Mouse (Mus musculus) stomach, embryonic 16.5 days (tissue): ENCODE measurements at regions not wholly inside any gene's neighbourhood (a gene's known extent, or its start where the extent isn't known, plus 50 kb on each side); places are given as distances from the start of the nearest gene placed in this dataset.

ENCODE experiments used
- ATAC-seq: fragments of 200-750 bp; cut with Nextera tagmentation; 2 replicates; pipeline ENCODE4 v1.8.0; 2017; ENCODE audit warnings: moderate number of reproducible peaks, moderate TSS enrichment; ENCODE audit not compliant: insufficient read depth, low FRiP score
- H3K27ac ChIP-seq: fragments of 300-500 bp; sonication (generic); 2 replicates; pipeline ENCODE4 v1.5.1; 2014; ENCODE audit warnings: low read length
- H3K27me3 ChIP-seq: fragments of 300-500 bp; sonication (generic); 2 replicates; pipeline ENCODE4 v1.6.1; 2014; ENCODE audit warnings: low read length, control low read depth, mixed read lengths; ENCODE audit not compliant: control insufficient read depth, insufficient read depth
- H3K36me3 ChIP-seq: fragments of 300-500 bp; sonication (generic); 2 replicates; pipeline ENCODE4 v1.6.1; 2014; ENCODE audit warnings: low read length; ENCODE audit not compliant: control insufficient read depth, insufficient read depth
- H3K4me1 ChIP-seq: fragments of 300-500 bp; sonication (generic); 2 replicates; pipeline ENCODE4 v1.6.1; 2014; ENCODE audit warnings: low read length, control low read depth, mixed read lengths; ENCODE audit not compliant: control insufficient read depth, insufficient read depth
- H3K4me2 ChIP-seq: fragments of 300-500 bp; sonication (generic); 2 replicates; pipeline ENCODE4 v1.6.1; 2014; ENCODE audit warnings: low read depth, low read length, mixed read lengths
- H3K4me3 ChIP-seq: fragments of 300-500 bp; sonication (generic); replicated peaks from 2 replicates; pipeline ENCODE4 v1.5.1; 2014; ENCODE audit warnings: mild to moderate bottlenecking, low read length
- H3K9ac ChIP-seq: fragments of 300-500 bp; sonication (generic); 2 replicates; pipeline ENCODE4 v1.6.1; 2014; ENCODE audit warnings: low read length
- H3K9me3 ChIP-seq: fragments of 300-500 bp; sonication (generic); replicated peaks from 2 replicates; pipeline ENCODE4 v1.6.1; 2016; ENCODE audit warnings: low read length, control low read depth; ENCODE audit not compliant: control insufficient read depth
- WGBS: fragments of 180-500 bp; shearing (Covaris S2); extraction: QIAGEN DNeasy Blood & Tissue Kit; methylation state at CpG from one replicate; pipeline ENCODE4 v1.1.7; 2014; 5-methylcytosine and 5-hydroxymethylcytosine counted together

DNA sequence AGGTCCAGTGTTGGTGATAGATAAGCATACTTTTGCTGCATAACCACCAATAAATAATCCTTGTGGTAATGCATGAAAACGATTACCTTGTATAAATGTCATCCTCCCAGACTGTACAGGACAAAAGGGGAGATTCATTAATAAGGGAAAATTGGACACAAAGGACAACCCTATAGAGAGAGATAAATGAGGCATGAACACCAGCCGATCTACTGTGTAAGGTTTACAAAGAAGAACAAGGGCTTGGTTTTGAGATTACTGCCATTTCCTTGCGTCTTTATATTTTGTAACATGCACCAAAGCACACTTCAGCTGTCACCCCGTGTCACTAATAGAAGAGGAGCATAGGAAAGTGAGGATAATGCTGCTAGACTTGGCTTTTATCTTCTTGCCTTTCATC lies 162.5 kb downstream of the Psat1 start:
- Histone ChIP-seq H3K9ac (no peak overlapping the region), H3K4me3 (no peak overlapping the region), H3K9me3 (no peaks in the 10 kb centered on the region), H3K4me2 (no peak overlapping the region), H3K4me1 (no peaks in the 10 kb centered on the region), H3K27ac (no peak overlapping the region), H3K27me3 (no peaks in the 10 kb centered on the region), H3K36me3 (no peaks in the 10 kb centered on the region)
- ATAC-seq, result no peak
- 64% methylated on average over 4 of the region's 4 CpGs for WGBS

DNA sequence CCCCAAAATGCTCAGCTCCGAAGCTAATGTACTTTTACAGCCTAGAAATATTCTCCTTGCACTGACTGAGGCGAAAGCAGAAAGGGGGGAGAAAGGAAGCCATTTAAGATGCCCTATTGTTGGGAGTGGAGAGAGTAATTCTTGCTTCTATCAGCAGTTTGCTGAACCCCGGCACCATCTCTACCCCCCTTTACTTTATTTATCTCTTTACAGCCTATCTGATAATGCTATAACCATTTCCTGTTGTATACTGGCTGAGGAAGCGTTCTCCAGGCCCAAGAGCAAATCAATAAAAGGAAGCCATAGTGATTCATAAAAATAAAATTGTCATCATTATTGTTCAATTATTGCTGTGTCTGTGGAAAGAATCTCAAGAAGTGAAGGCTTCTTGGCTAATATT lies 177.5 kb downstream of the Psat1 start:
- no peak for ATAC-seq
- no peaks in the 10 kb centered on the region for H3K9me3 ChIP-seq
- no peaks in the 10 kb centered on the region for H3K27me3 ChIP-seq
- WGBS, result 62% methylated on average over 4 of the region's 4 CpGs
- H3K4me1 ChIP-seq, result no peaks in the 10 kb centered on the region
- no peaks in the 10 kb centered on the region for H3K36me3 ChIP-seq
- no peak overlapping the region for H3K27ac ChIP-seq
- H3K9ac ChIP-seq, result no peak overlapping the region
- no peak overlapping the region for H3K4me2 ChIP-seq
- no peak overlapping the region for H3K4me3 ChIP-seq

DNA sequence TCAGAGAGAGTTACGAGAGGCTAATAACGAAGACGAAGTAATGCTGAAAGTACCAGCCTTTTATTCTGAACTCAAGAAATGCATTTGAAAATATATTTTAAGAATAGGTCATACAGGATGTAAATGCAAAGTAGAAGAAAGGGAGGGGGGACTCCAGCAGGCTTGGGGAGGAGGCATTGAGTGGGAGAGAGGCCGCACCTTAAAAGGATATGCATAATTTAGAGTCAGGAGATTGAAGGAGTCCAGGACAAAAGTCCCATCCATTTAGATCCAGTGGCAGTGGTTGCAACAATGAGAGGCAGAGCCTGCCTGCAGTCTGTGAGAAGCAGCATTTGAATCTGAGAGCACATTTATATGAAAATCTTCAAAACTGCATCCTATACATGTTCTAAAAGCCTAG lies 186.1 kb downstream of the Psat1 start:
- H3K27me3 ChIP-seq, result no peaks in the 10 kb centered on the region
- no peak overlapping the region for H3K27ac ChIP-seq
- no peak overlapping the region for H3K9ac ChIP-seq
- no peak for ATAC-seq
- H3K4me2 ChIP-seq, result no peak overlapping the region
- WGBS, result 87% methylated on average over 4 of the region's 4 CpGs
- H3K9me3 ChIP-seq, result no peaks in the 10 kb centered on the region
- no peaks in the 10 kb centered on the region for H3K36me3 ChIP-seq
- no peaks in the 10 kb centered on the region for H3K4me1 ChIP-seq
- no peak overlapping the region for H3K4me3 ChIP-seq

DNA sequence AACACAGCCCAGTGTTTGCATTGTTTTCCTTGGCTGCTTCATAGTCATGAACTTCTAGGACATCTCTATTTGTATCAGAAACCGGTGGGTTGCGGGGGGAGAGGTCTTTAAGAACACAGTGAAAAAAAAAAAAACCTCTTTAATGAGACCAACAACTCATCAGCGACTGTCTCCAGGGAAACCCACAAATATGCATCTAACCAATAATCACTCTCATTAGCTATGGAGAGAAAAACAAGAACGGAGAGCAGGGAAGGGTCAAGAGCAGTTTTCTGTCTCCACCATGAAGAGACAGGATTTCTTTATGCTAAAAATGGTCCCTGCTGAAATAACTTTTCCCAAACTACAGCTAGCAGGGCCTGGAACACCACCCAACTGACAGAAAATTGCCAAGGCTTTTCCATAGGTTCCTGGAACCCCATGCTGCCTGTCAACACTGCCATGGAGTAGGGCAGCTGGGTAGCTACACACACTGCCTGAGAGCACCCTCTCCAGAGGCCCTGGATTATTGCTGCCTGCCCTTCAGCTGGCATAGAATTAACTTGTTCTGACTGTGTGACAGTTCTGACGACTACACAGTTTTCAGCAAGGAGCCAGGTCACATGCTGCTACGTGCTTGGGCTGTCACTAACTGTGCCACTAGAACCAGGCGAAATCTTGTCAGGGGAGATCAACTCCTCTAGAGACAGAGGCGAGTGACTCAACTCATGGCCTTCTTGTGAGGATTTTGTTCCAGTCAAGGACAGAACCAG lies 201.9 kb downstream of the Psat1 start:
- no peaks in the 10 kb centered on the region for H3K4me1 ChIP-seq
- H3K4me3 ChIP-seq, result no peak overlapping the region
- no peak overlapping the region for H3K27ac ChIP-seq
- no peaks in the 10 kb centered on the region for H3K9me3 ChIP-seq
- H3K36me3 ChIP-seq, result no peaks in the 10 kb centered on the region
- WGBS, result 77% methylated on average over 8 of the region's 8 CpGs
- H3K4me2 ChIP-seq, result no peak overlapping the region
- no peak for ATAC-seq
- no peaks in the 10 kb centered on the region for H3K27me3 ChIP-seq
- H3K9ac ChIP-seq, result no peak overlapping the region

DNA sequence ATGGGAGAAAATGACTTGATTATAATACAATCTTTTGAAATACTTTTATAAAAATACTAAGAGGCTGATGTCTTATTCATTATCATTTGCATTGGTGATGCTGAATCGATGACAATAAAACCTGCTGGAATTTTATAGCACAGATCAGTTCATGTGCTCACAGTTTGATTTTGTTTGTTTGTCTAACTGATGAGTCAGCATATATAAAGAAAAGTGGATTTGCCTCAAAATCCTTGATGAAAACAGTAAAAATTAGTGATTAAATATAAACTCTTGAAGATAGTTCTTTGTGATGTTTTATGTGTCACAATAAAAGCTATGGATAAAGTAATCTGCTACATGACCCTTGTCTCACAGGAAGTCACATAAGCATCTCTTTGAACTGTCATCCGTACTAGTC lies 210.9 kb downstream of the Psat1 start:
- no peak overlapping the region for H3K4me3 ChIP-seq
- no peaks in the 10 kb centered on the region for H3K4me1 ChIP-seq
- no peaks in the 10 kb centered on the region for H3K27me3 ChIP-seq
- H3K4me2 ChIP-seq, result no peak overlapping the region
- H3K9me3 ChIP-seq, result no peaks in the 10 kb centered on the region
- no peak overlapping the region for H3K9ac ChIP-seq
- 74% methylated on average over 2 of the region's 2 CpGs for WGBS
- no peak overlapping the region for H3K27ac ChIP-seq
- H3K36me3 ChIP-seq, result no peaks in the 10 kb centered on the region
- no peak for ATAC-seq

DNA sequence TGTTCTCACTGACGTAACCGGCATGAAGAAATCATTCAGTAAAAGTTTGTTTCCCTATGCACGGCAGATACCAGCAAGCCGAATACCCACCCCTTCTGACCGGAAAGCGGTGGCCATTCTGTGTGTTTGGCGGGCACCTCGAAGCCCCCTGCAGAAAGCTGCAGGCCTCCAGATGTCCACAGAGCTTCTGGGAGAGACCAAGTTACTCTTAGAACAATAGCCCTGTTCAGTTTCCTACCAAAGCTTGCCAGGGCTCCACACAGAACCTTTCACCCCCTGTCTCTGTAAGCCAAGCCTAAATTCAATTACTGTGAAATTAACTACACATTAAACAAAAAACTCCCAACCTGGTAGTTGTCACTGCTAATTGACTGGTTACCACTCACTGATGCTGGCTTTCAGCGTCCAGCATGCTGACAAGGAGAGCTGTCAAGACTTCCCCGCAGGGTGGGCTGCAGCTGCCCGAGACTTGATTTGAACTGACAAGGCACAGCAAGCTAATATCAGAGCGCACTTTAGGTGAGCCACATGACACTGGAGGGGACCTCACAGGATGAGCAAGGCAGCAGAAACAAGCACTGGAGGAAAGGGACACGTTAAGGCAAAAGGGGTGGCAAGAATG lies 220.2 kb downstream of the Psat1 start:
- H3K27me3 ChIP-seq, result no peaks in the 10 kb centered on the region
- H3K27ac ChIP-seq, result no peak overlapping the region
- no peak overlapping the region for H3K9ac ChIP-seq
- no peaks in the 10 kb centered on the region for H3K4me1 ChIP-seq
- no peaks in the 10 kb centered on the region for H3K36me3 ChIP-seq
- ATAC-seq, result no peak
- H3K4me3 ChIP-seq, result no peak overlapping the region
- no peak overlapping the region for H3K4me2 ChIP-seq
- WGBS, result 75% methylated on average over 13 of the region's 13 CpGs
- H3K9me3 ChIP-seq, result no peaks in the 10 kb centered on the region

DNA sequence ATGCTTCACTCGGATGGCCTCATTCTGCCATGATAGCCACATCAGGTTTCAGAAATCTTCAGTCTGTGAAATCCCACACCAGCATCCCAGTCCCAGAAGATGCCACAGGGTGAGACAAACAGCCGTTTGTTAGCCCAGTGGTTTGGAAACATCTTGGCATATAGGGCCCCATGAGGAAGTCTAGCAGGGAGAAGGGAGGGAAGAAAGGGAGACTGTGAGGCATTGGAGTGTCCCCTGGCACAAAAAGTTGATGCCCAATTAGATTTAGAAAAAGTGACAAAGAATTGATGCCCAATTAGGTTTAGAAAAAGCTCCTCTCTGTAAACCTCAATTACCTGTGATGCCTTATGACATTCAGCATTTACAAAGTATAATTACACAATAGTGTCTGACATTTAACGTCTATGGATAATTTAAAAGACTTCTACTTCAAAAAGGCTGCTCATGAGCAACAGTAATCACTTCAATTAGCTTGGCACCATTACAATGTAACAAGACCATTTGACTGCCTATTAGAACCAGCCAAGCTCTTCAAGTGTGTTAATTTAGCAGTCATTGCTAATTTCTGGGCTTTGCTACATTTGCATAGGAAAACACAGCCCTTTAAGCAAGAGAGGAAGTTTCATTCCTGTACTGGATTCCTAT lies 254.6 kb downstream of the Psat1 start:
- no peak for ATAC-seq
- Histone ChIP-seq H3K4me2 (no peak overlapping the region), H3K4me3 (no peak overlapping the region), H3K9ac (no peak overlapping the region), H3K4me1 (no peaks in the 10 kb centered on the region), H3K27me3 (no peaks in the 10 kb centered on the region), H3K9me3 (no peaks in the 10 kb centered on the region), H3K27ac (no peak overlapping the region), H3K36me3 (no peaks in the 10 kb centered on the region)
- 70% methylated on average over 3 of the region's 3 CpGs for WGBS

DNA sequence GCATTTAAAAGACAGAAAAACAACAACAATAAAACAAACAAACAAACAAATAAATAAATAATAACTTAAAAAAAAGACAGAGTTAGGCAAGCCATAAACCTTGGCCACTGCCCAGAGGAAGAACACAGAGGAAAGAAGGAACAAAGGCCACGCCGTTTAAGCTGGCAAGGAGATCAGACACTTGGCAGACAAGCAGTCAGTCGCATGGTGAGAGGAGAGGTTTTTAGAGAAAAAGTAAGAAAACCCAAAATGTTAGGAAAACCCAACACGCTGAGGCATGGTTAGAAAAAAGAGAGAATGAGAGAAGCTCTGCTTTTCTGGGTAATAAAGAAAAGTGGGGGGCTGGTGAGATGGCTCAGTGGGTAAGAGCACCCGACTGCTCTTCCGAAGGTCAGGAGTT lies 277.1 kb downstream of the Psat1 start:
- H3K27me3 ChIP-seq, result no peaks in the 10 kb centered on the region
- H3K4me2 ChIP-seq, result no peak overlapping the region
- H3K9ac ChIP-seq, result no peak overlapping the region
- H3K36me3 ChIP-seq, result no peaks in the 10 kb centered on the region
- H3K4me3 ChIP-seq, result no peak overlapping the region
- H3K27ac ChIP-seq, result no peak overlapping the region
- no peaks in the 10 kb centered on the region for H3K9me3 ChIP-seq
- ATAC-seq, result no peak
- 77% methylated on average over 6 of the region's 6 CpGs for WGBS
- H3K4me1 ChIP-seq, result peaks cover 7% of the 10 kb centered on the region

DNA sequence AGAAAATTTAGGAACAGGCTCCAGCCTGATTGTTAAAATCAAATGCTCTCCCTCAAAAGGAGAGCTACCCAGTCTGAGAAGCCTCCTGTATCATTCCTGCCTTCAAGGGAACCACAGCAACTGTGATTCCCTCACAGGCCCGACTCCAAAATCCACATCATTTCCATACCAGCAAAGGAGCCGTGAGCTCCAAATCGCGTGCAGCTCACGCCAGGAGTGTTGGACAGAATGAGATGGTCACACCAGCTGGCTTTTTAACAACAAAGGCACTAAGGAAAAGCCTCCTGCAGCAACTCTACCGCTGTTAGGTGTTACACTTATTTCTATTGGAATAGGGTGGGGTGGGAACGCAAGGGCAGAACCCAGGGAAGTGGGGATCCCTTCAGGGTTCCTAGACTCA lies 277.6 kb downstream of the Psat1 start:
- no peaks in the 10 kb centered on the region for H3K36me3 ChIP-seq
- peaks cover 7% of the 10 kb centered on the region for H3K4me1 ChIP-seq
- 74% methylated on average over 7 of the region's 7 CpGs for WGBS
- no peak for ATAC-seq
- H3K9me3 ChIP-seq, result no peaks in the 10 kb centered on the region
- no peak overlapping the region for H3K4me3 ChIP-seq
- H3K9ac ChIP-seq, result no peak overlapping the region
- no peak overlapping the region for H3K27ac ChIP-seq
- no peak overlapping the region for H3K4me2 ChIP-seq
- H3K27me3 ChIP-seq, result no peaks in the 10 kb centered on the region
